Mouse (Mus musculus): ENCODE measurements around the gene Sptlc3. TPM values are rescaled to one million over a fixed set of nuclear protein-coding genes. Genes with fewer than 3 reads are reported as not detected.
A peak's percentile ranks its signal among the peaks of the same experiment; 100 is the strongest.

The Sptlc3 gene
- total RNA-seq, 2 experiments from 2014 or later: not detected

- no peak for DNase-seq
- intact Hi-C loops (cut with DNase I): no loop called here
Observed at GRCm38 (mm10) chr2:139629653-139630052, 135.9 kb downstream of the Sptlc3 start.

GRCm38 (mm10) chr2:139634506-139634905 is 140.8 kb downstream of the Sptlc3 start:
- no peak for DNase-seq
- intact Hi-C loops (cut with DNase I): no loop called here

GRCm38 (mm10) chr2:139637861-139638260 is 144.1 kb downstream of the Sptlc3 start:
- intact Hi-C loops (cut with DNase I): no loop called here

GRCm38 (mm10) chr2:139641757-139642385 is 148.2 kb downstream of the Sptlc3 start:
- intact Hi-C loops (cut with DNase I): no loop called here

More at GRCm38 (mm10) chr2:139637861-139638260, 144.1 kb downstream of the Sptlc3 start:
- DNase-seq: no peak

GRCm38 (mm10) chr2:139649518-139649917 is 155.8 kb downstream of the Sptlc3 start:
- intact Hi-C loops (cut with DNase I): no loop called here
- DNase-seq: no peak

More at GRCm38 (mm10) chr2:139641757-139642385, 148.2 kb downstream of the Sptlc3 start:
- no peak for DNase-seq

GRCm38 (mm10) chr2:139656750-139657149 is 163.0 kb downstream of the Sptlc3 start:
- DNase-seq: no peak
- intact Hi-C loops (cut with DNase I): no loop called here

GRCm38 (mm10) chr2:139671838-139672237 is 178.1 kb downstream of the Sptlc3 start:
- DNase-seq: no peak
- intact Hi-C loops (cut with DNase I): no loop called here

GRCm38 (mm10) chr2:139672371-139672770 is 178.7 kb downstream of the Sptlc3 start:
- intact Hi-C loops (cut with DNase I): no loop called here

GRCm38 (mm10) chr2:139677065-139677762 is 183.5 kb downstream of the Sptlc3 start:
- DNase-seq: peak; percentile 69 to 74
- intact Hi-C loops (cut with DNase I): loop anchor here (5.0 kb wide), 1 partner anchor 85 kb away; no protein-coding TSS in a partner anchor

More at GRCm38 (mm10) chr2:139672371-139672770, 178.7 kb downstream of the Sptlc3 start:
- DNase-seq: no peak

- peak in 1 of 2 experiments; percentile 45 for DNase-seq
- intact Hi-C loops (cut with DNase I): loop anchor here (5.0 kb wide), 1 partner anchor 86 kb away; no protein-coding TSS in a partner anchor
Observed at GRCm38 (mm10) chr2:139677809-139678274, 184.1 kb downstream of the Sptlc3 start, which contains the start of gene Ism1. Gene Ism1, plus strand, starts transcription at chr2:139678178.

GRCm38 (mm10) chr2:139678275-139679140 is 184.8 kb downstream of the Sptlc3 start:
- peak; percentile 43 to 50 for DNase-seq
- intact Hi-C loops (cut with DNase I): loop anchor here (5.0 kb wide), 1 partner anchor 86 kb away; no protein-coding TSS in a partner anchor

- intact Hi-C loops (cut with DNase I): no loop called here
- no peak for DNase-seq
Observed at GRCm38 (mm10) chr2:139682540-139682939, 188.8 kb downstream of the Sptlc3 start.

Other genes with a start within 250 kb of the Sptlc3 start
- gene Ism1, start 184.3 kb downstream of the Sptlc3 start, total RNA-seq (2021): under 1 TPM; 0.64 to 0.98 TPM